Mouse (Mus musculus): Measurements from ENCODE around the gene Syncrip. TPM values are rescaled to one million over a fixed set of nuclear protein-coding genes. Genes with fewer than 3 reads are reported as not detected.

The Syncrip gene
- total RNA-seq (2021) = 117 and 126 TPM in 2 replicates
- long read RNA-seq, experiment 1, full-length matches to known transcripts = 45 of 66 reads
- long read RNA-seq, experiment 1, partial matches to known transcripts = 16 of 66 reads
- long read RNA-seq, experiment 1, other reads (novel, unspliced or antisense) = 5 of 66 reads
- long read RNA-seq, experiment 2, full-length matches to known transcripts = 27 of 40 reads
- long read RNA-seq, experiment 2, partial matches to known transcripts = 6 of 40 reads
- long read RNA-seq, experiment 2, other reads (novel, unspliced or antisense) = 7 of 40 reads

DNA sequence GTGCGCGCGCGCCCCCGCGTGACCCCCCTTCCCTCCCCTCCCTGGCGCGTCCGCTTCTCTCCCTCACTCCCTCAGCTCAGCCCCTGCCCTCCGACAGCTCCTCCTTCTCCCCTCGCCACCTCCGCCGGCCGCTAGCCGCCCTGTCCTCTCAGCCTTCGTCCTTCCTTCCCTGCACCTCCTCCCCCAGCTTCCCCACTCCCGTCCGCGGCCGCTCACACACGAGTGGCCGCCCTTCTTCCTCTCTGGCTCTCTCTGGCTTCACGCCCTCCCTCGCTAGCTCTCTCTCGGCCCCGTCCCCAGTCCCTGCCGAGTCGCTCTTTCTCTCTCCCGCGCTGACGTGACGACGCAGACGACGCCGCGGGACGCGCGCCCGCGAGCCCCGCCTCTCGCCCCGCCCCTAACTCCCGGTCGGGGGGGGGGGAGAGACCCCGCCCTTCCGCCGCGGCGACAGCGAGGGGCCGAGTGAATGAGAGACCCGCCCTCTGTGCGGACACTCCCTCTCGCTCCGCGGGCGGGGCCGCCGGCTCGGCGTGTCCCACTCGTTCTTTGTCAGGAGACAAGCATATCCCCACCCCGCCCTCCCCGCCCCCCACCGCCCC, at the start of gene Syncrip:
Gene Syncrip (minus strand): TSS at position 345 of the 599 bp plus-strand sequence.
- peak; percentile 97 for DNase-seq

DNA sequence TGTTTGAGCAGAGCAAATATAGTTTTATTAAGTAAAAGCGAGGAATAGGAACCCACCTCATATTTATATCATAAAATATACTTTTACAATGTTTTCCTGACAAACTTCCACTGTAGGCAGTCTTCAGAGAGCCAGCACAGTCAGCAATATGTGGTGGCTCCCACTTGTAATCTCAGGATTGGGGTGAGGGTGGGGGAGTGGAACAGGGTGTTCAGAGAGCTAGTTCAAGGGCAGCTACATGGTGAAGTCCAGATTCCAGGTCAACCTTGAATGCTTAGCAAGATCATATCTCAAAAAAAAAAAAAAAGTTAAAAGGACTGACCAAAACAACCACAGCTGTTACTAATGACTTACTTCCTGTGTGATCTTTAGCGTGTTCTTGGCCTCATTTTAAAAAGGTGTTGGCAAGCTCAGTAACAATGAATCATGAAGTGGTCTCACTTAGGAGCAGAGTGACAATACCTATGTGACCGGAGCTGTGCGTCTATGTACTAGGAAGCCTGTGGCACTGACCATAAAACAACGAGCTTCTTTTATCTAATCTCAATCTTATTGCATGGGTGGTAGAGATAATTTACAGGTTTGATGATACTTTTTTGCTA, 47.7 kb upstream of the Syncrip start:
- DNase-seq = peak; percentile 63

DNA sequence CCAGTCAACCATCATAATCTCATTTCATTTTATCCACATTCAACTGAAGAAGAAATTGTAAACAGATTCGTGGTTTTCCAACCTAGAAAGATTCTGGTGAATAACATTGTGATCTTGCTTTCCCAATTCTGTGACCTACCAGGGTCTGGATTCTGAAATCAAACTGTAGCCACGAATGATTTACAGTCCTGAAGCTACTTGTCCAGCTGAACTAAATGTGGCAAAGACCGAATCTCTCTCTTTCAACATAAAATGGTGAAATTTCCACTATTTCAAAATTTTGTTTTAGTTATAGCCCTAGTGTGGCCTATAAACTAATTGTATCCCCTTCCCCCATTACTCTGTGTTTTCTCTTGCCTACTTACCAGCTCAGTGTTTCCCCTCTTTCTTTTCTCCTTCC, 47.2 kb upstream of the Syncrip start:
- DNase-seq = no peak

DNA sequence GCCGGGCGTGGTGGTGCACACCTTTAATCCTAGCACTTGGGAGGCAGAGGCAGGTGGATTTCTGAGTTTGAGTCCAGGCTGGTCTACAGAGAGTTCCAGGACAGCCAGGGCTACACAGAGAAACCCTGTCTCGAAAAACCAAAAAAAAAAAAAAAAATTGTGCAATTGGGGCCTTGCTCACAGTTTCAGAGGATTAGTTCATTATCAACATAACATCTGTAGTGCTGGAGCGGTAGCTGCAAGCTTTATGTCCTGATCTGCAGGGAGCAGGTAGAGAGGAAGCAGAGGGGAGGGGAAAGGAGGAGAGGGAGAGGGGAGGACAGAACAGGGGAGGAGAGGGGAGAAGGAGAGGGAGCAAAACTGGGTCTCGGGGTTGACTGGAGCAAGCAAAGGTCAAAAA, 46.4 kb upstream of the Syncrip start:
- no peak for DNase-seq

DNA sequence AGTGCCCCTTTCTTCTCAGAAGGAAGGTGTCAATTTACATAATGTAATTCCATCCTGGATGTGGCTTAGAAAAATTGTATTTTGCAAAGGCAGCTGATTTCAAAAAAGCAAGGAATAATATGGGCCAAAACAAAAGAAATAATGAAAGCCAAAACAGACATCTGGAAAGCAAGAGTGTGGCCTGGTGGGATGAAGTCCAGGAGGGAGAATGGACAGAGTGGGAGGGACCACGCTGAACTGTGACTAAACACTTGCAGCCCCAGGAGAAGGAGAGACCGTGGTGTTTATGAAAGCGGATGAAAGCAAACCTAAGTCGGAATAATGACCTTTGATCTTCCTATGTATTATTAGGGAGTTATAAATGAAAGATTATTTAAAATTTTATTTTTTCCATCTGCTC, 45.6 kb upstream of the Syncrip start:
- DNase-seq = no peak

DNA sequence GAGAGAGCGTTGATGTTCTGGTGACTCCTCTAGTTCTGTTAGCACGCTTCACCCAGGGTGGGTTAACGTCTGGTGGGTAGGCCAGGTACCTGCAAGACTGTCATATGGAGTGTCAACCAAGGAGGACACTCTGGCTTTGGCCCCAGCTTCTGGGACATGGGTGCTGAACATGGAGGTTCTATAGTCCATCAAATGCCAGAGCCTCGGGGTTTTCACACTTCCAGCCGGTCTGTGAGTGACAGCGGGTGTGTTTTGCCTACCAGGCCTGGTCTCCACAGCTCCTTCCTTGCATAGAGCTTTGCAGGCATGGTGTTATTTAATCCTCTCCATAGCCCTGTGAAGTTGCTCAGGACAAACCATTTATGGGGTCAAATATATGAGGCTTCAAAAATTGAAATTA, 43.0 kb upstream of the Syncrip start:
- DNase-seq = no peak

DNA sequence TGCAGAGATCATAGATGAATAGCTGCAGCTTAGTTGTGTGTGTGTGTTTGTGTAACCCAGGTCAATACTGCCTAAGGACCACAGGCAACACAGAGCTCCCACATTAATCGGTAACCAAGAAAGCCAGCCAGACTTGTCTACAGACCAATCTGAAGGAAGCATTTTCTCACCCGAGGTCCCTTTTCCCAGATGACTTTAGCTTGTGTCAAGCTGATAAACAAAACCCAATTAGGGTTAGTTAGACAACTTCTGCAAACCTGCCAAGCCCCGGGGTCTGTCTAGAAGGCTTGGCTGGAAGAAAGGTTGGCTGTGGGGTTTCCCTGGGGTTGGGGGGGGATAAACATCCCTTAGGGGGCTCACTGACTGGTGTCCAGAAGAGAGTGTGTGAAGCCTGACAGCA, 42.4 kb upstream of the Syncrip start:
- no peak for DNase-seq

DNA sequence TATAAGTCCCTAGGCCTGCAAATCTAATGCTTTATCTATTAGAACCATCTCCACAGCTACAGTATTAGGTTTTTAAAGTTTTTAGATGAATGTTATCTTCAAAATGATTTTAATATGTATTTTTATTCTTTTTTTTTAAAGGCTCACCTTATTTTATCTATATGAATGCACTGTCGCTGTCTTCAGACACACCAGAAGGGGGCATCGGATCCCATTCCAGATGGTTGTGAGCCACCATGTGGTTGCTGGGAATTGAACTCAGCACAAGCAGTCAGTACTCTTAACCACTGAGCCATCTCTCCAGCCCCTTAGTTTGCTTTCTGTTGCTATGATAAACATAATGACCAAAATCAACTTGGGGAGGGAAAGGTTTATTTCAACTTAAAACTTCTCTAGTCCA, 42.0 kb upstream of the Syncrip start:
- DNase-seq = no peak

DNA sequence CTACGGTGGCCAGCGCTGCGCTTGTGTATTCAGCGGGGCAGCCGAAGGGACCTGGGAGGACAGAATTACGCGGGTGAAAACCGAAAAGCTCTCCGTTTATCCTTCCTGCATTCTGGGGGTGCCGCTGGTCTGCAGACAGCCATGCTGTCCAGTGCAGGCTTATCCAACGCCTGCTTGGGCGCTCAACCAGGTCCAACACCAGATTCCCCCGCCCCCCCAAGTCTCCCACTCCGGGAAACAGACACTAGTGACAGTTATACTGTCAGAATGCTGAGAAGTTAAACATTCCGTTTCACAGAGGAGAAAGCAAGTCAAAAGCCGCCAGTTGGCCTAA, 40.9 kb upstream of the Syncrip start:
- DNase-seq = no peak

DNA sequence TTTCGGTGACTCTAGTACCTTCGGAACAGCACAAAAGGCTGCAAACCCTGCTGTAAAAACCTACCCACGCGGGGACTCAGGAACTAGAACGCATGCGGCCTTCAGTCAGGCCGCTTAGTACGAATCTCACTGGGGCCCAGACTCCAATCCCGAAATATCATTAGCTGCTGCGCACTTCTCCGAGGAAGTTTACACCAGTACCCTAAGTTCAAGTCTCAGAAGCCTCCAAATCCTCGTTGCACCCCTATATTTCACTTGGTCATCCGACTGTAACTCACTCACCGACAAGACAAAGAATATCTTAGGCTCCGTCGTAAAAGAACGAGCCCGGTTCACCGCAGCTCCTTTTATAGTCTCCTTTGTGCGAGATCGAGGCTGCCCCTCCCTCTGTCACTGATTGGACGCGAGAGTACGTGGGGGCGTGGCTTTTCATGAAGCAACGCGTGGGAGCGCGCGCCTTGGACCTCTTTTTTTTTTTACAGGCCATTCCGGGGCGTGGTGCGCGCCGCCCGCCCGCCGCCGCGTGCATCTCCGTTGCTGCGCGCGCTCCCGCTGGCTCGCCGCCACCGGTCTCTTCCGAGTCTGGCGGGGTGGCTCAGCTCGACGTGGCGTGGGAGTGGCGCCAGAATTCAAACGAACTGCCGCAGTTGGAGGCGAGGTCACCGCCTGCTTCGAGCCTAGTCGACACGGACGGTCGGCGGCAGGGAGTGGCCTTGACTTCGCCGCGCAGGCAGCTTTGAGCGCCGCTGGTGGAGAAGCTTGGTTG, 40.4 kb upstream of the Syncrip start:
- DNase-seq = peak; percentile 98

DNA sequence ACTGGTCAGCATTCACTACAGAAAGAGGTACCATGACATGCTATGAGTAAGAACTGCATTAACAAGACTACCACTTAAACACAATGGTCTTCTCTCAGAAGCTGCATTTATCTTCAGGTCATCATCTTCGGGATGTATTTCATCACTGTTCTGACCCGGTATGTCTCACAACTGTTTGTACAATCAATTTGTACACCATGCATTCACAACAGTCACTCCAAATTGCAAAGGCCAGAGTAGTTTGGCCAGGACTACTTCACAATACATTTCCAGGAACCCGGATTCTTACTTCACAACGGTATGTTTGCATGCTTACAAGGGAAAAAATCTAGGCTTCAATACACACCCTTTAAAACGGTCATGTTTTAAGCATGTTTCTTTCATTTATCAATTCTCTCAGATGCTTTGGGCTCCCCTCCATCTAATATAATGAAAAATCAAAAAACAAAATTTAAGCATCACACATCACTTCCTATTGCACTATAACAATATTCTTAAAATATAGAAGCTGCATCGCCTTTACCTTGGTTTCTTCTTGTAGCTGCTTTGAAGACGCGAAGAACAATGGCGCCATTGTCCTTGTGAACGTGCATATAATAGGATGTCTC, 39.7 kb upstream of the Syncrip start:
- DNase-seq = no peak

DNA sequence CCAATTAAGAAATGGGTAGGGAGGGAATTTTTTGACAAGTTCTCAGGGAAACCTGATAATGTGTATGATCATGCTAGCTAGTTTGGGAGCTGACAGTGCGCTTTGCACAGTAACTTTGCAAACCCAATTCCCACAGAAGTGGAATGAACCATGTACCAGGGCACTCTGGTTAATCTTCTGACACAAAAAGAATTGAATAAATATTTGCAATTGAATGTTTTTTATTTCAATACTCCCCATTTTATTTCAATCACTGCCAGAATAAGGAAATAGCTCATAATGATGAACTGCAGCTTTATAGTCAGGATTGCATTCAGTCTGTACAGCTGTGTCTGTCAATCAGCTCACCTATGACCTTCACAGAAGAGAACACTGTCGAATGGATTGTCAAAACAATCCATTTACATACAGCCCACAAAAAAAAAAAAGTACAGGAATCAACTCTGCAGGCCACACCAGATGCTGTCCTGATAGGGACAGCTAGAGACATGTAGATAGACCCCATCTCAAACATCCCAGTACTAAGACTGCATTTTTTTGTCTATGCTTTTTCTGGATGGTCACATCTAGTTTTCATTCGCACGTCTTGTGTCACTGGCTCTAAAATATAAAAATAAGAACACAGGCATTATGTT, 38.6 kb upstream of the Syncrip start:
- no peak for DNase-seq

DNA sequence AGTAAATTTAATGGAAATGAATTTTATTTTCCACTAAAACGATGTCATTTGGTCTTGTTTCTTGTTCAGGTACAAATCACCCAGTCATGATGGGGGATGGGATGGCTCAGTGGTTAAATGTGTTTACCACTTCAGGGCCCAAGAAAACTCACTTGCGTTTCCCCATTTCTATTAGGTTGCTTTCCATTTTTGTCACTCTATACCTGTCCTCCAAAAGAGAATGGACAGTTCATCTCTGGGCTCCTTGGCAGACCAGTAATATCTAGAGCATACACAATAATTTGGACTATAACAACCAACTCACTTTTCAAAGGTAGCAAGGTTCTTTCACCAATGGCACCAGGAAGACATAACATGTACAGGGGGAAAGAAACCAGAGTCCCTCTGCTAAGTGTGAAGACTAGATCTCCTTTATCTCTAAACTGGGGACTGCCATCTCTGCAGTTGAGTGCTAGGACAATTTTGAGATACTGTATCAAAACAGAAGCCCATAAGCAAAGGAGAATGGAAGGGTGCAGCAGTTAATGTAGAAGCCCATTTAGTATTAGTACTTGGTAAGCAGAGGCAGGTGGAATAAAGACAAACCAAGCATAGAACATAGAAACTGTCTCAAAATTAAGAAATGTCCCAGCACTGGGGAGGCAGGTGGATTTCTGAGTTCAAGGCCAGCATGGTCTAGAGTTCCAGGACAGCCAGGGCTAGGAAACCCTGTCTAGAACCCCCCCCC, 37.9 kb upstream of the Syncrip start:
- DNase-seq = no peak

DNA sequence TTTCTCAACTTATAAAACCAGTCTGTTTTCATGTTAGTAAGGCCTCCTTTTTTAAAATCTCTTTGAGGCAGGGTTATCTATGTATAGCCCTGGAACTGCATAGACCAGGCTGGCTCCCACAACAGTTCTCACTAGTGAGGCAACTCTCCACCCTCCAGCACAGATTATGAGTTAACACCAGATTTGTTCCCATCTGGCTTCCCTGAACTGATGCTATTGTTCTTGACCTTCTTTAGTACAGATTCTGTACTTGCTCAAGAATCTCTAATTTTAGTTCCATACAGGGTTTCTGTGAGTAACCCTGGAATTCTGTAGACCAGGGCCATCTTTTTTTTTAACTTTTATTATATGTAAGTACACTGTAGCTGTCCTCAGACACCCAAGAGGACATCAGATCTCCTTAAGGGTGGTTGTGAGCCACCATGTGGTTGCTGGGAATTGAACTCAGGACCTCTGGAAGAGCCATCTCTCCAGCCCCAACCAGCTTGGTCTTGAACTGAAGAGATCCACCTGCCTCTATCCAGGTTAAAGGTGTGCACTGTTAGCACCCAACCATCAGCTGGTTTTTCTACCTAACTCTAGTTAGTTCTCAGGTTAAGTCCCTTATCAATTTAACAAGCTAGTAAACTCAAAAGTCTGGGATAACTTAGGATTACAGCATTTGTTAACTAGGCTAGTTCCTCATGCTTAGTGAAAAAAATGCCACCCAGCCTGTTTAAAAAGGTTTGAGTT, 37.2 kb upstream of the Syncrip start:
- DNase-seq = no peak

DNA sequence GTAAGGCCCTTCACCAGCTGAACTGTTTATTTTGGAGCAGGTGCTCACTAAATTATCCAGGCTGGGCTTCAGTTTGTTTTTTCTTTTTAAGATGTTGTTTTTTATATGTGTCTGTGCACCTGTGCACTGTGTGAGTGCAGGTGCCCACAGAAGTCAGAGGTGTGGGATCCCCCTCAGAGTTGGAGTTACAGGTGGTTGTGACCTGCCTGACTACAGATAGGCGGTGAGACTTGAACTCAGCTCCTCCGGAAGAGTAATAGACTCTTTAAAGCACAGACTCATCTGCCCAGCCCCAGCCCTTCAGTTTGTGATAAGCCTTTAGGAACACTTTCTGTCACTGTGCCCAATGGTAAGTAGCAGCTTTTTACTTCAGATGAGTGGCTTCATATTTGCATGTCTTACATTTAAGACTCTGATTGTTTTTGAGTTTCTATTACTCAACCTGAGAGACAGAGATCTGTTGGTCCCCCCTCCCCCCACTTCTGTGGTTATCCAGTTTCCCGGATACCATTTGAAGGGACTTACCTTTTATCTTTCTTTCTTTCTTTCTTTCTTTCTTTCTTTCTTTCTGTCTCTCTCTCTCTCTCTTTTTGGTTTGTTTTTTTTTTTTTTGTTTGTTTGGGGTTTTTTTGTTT, 34.1 kb upstream of the Syncrip start:
- no peak for DNase-seq

DNA sequence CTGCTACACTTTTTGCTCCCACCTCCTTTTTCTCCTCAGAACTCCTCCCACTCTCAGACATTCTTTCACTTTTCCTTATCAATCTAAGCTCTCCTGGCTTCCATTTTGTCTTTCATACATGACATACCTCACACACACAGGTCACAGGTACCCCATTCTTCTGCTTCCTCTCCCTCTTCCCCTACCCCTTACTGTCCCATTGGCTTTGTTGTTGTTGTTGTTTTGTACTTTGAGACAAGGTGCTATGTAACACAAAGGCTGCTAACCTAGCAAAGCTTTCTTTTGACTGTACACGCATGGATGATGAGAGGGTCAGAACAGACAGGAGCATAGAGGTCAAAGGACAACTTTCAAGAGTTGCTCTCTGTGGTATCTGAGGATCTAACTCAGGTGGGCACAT, 33.2 kb upstream of the Syncrip start:
- no peak for DNase-seq

DNA sequence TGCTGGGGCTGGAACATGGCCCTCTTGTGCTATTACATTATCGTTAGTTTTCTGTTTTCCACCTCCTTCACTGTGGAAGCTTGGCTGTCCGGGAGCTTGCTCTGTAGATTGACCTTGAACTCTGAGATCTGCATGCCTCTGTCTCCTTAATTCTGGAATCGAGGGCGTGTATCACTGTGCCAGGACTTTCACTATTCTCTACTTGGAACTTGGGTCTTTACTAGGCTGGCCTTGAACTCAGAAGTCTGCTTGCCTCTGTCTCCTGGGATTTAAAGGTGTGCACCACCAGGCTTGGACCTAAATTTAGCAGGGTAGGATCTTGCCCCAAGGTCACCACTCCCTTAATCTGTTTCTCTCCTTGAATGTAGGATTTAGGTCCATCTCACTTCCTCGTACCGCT, 19.5 kb upstream of the Syncrip start:
- DNase-seq = no peak

DNA sequence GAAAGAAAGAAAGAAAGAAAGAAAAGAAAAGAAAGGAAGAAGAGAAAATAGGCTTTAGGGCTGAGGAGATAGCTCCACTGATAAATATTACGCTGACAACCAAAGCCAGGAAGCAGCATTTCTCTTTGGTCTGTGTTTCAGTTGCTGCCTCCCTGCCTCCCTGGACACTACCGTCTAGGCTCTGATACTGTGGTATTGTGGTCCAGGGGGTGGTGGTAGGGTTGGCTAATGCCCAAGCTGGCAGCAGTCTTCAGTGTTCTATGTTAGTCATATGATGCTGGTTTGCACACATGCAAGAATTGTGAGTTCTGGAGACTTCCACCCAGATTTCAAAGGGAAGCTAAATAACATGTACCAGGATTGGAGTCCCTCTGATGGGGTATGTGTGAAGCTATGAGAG, 17.7 kb upstream of the Syncrip start:
- DNase-seq = no peak

DNA sequence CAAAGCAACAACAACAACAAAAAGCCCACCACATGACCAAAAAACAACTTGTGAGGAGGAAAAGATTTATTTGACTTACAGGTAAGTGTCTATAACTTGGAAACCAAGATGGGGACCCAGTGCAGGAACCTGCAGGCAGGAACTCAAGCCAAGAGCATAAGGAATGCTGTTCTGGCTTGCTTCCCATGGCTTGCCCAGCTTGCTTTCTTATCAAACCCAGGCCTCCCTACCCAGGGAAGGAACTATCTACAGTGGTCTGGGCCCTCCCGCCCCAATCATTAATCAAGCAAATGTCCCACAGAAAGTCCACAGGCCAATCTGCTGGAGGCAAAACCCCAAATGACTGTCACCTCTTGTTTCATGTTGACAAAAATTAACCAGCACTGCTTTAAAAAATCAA, 10.1 kb upstream of the Syncrip start:
- no peak for DNase-seq

DNA sequence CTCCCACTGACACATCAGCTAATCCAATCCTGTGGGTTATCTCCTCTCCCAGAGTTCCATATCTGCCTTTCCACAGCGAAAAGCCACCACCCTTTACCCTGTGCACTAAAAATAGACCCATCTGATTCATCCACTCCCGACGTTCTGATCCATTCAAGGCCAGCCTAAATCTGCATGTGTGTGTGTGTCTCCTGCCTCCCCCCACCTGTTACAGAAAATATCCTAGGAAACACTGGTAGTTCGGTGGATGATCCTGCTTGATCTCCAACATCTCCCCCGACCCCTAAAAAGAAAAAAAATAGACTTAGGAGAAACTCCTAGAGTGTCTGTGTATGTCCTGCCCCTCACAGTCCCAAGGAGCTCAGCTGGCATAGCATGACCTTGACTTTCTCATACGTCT, 2.2 kb upstream of the Syncrip start:
- peak; percentile 46 for DNase-seq
